Mouse (Mus musculus) liver, embryonic 14.5 days (tissue): ENCODE measurements at regions not wholly inside any gene's neighbourhood (a gene's known extent, or its start where the extent isn't known, plus 50 kb on each side); places are given as distances from the start of the nearest gene placed in this dataset.

ENCODE experiments used
- CTCF ChIP-seq: IDR thresholded peaks from 2 replicates; pipeline ENCODE4 v1.5.1; 2016; ENCODE audit warnings: antibody characterized with exemption, low read depth, control low read depth
- EP300 ChIP-seq: IDR thresholded peaks from 2 replicates; pipeline ENCODE4 v1.6.1; 2016; ENCODE audit warnings: antibody characterized with exemption, low read depth

DNA sequence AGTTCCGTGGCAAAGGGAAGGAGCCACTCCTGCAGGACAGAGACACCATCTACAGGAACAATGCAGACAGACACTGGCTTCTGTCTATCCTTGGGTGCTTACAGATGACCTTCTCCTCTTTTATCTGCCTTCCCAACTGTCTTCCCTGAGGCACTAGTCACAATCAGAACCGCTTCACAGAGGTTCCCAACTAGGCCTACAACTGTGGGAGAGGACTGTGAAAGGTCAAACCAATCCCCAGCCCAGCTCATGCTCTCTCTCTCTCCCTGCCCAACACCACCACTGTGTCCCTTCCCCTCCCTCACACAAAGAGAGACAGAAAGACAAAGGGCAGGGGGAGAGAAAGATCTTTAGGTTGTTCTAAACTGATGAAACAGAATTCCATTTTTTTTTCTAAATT, 61.3 kb downstream of the Tmem17 start:
- TF ChIP-seq CTCF (no peak), EP300 (no peak)
